Mouse (Mus musculus) lung, adult 2 months (tissue): ENCODE measurements around the gene Aym1.

Experiments
- CTCF ChIP-seq: fragments of 200-500 bp; IDR thresholded peaks from 2 replicates; pipeline ENCODE4 v1.5.1; 2011; ENCODE audit warnings: mild to moderate bottlenecking, low read length, control low read depth; ENCODE audit not compliant: insufficient read depth
- POLR2A ChIP-seq: fragments of 200-500 bp; IDR thresholded peaks from 2 replicates; pipeline ENCODE4 v1.6.1; 2011; ENCODE audit warnings: low read depth, mild to moderate bottlenecking, control low read depth, low read length, borderline replicate concordance; ENCODE audit errors: extremely low read depth

GRCm38 (mm10) chr5:113407346-113407745 is 50.3 kb downstream of the Aym1 start:
- no peak for TF ChIP-seq CTCF
- TF ChIP-seq POLR2A = no peak
